Mouse (Mus musculus) frontal cortex, postnatal 36 days (tissue): ENCODE data around the gene Nfkbil1.
"Not testable (repeated sequence)": the region's sequence is repeated elsewhere in the genome, so short reads cannot be mapped to it uniquely, and the experiment has no call there.

Experiments
- DNase-seq, 2 experiments: peaks; one replicate each; pipeline ENCODE4 v3.0.0; 2022; ENCODE audit warnings: low spot score in 2 of 2

Gene Nfkbil1

DNA sequence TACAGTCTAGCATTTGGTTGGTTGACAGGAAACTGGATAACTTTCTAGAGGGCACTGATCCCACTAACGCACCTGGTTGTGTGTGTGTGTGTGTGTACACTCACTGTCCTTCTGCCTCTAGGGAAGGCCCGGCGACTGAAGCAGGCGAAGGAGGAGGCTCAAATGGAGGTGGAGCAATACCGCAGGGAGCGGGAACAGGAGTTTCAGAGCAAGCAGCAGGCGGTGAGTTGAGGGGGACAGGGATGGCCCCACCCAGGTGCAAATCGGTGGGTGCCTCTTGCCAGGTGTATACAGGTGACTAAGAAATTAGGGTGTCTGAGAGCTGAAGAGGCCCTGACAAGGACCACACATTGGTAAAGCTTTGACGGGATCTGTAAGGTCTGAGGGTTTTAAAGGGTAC lies 1.4 kb upstream of the Nfkbil1 start:
- no peak for DNase-seq

DNA sequence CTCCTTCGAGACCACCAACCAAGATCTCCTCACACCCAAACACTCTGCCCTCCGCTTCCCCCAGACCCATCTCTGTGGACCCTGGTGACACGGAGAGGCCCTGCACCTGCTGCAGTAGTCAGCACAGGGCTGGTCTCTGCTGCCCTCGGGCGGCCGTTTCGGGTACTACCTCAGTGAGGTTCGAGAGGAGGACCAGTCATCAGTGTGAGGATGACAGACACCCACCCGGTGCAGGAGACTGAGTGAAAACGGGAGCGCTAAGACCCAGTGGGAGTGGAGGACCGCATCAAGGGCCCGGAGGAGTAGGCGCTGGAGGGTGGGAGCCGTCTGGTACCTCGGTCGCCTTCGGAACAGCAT lies 776 bp upstream of the Nfkbil1 start:
- peak; percentile 99 to 100 for DNase-seq

DNA sequence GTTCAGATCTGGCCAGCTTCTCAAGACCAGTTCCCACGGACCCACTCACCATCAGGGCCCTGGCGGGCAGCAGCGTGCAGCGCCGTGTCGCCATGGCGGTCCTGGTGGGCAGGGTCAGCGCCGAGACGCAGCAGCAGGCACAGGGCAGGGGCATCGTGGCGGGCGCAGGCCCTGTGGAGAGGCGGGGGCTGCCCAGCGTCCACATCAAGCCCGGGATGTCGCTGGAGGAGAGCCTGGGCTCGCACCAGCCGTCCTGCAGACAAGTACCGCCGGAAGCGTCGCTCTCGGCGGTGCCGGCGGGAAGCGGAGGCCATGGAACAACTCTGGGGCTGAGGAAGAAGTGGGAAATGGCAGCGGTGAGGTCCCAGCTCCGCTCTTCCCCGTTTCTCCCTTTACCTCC lies 689 bp downstream of the Nfkbil1 start:
- no peak for DNase-seq

DNA sequence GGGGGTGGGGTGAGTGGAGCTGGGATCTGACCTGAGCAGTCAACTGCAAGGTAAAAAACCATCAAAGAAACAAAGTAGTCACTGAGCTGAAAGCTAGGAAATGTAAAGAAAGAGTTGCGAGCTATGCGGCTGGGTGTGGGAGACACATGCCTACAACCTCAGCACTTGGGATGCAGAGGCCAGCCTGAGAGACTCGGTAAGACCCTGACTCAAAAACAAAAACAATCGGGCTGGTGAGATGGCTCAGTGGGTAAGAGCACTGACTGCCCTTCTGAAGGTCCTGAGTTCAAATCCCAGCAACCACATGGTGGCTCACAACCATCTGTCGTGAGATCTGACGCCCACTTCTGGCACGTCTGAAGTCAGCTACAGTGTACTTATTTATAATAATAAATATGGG lies 1.5 kb downstream of the Nfkbil1 start:
- not testable (repeated sequence) for DNase-seq

DNA sequence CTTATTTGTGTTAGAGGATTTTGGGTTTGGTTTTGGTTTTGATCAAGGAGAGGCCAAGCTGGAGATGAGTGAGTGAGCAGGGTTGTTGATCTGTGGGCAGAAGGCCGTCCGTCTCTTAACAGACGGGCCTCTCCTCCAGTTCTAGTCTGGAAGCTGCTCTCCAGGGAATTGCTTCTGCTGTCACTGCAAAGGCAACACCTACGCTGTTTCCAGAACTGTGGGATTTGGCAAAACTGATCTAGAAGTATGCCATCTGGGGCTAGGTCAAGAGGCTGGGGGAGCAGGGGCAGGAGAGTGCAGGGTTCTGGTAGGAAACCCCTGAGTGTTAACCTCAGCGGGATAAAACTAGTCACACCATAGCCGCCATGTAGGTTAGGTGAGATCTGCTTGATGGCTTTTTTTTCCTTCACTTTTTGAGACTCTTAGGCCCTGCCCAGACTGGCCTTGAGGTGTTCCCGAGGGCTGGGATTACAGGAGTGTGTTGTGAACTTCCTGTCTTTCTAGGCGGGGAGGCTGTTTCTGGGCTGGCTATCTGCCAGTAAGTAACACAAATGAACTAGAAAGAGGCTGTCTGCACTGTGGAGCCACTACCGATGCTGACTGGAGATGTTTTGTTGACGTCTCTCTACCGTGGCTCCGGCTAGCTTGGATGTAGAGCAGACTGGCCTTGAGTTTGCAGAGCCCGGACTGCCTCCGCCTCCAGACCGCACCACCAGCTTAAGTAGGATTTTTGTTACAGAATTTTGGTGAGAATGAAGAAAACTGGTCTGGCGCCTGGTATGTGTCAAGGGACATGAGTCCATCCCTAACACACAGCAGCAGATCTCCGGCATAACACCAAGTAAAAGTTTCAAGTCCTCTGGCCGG lies 2.2 kb downstream of the Nfkbil1 start, which contains the start of gene Atp6v1g2:
Gene Atp6v1g2, plus strand, starts transcription at position 547 of the 867 bp plus-strand sequence.
- no peak for DNase-seq

DNA sequence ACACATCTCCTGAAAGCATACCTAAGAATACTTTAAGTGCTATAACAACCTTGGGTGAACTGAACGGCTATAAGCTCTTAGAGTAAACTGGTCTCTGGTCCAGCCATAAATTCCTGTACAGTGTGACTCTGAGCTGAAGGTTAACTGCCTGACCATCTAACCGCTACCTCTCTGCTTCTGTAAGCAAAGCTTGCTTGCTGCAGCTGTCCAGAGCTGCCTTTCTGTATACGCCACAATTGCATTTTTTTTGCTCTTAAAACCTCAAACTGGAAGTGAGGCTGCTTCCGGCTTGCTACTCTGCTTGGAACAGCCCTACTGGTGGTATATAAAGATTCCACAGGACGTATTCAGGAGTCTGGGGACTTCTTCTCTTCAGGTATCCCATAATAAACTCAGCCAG lies 2.9 kb downstream of the Nfkbil1 start:
- DNase-seq = no peak

DNA sequence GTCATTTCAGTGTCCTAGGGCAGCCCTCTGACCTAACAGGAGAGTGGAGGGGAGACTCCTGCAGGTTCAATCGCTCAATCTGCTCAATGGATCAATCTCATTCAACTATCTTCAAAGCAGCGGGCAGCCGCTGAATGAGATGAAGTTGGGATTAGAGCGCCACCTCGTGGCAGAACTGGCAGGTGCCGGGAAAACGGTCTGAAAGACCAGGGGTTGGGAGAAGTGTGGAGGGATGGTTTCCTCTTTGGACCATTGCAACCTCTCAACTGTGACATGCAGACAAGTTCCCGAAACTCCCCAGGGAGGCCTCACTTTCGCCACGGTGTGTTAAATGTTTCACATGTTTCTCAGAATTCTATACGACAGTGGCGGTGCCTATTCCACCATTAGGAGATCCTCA lies 3.5 kb downstream of the Nfkbil1 start:
- DNase-seq = peak; percentile 81 to 87

DNA sequence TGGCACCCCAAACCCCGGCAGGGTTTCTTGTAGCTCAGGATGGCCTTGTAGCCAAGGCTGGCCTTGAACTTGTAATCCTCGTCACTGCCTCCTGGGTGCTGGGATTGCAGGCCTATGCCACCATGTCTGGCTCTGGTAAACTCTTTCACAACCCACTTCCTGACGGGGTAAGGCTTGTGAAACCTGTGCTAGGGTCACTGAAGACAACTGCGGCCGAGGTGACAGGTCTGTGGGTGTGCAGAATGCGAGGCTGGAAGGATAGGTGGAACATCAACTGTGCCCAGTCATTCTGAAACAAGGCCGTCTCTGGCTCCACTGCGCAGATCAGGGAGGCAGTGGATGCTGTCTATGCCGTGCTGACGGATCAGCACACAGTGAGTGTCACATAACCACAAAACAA lies 4.6 kb downstream of the Nfkbil1 start:
- no peak for DNase-seq

DNA sequence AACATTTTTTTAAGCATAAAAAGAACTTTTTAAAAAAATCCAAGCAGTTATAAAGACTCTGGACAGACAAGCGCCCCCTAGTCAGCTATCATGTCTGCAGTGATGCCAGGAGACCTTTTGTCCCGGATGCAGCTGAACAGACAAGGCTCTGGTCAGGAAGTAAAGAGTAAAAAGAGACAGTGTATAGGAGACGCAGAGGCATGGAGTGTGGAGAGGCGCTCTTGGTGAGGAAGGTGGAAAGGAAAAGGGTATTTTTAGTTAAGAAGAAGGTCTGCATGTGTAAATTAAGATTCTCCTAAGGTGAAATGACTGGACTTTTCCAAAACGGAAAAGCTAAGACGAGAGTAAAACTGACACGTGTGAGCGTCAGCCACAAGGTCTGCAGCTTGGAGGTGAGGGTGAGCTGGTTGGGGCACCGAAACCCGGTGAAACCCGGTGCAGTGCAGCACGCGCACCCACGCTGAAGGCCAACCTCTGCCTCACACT lies 9.0 kb downstream of the Nfkbil1 start:
- DNase-seq = no peak

DNA sequence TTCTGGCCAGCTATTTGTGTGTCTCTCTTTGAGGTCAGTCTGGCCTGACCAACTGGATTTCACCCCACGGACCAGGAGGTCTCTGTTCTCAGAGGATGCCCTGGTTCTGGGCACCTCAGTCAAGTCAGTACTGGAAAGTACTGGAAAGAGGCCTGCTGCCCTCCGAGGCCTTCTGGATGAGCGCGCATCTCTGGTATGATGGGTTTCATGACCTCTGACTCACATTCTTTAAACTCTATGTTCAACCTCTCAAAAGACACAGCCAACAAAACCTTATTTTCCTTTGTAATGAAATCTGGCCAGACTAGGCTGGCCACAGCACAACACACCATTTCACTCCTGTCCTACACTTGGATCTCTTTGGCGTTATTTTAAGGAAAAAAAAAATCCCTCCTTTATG lies 10.1 kb downstream of the Nfkbil1 start:
- DNase-seq = no peak

DNA sequence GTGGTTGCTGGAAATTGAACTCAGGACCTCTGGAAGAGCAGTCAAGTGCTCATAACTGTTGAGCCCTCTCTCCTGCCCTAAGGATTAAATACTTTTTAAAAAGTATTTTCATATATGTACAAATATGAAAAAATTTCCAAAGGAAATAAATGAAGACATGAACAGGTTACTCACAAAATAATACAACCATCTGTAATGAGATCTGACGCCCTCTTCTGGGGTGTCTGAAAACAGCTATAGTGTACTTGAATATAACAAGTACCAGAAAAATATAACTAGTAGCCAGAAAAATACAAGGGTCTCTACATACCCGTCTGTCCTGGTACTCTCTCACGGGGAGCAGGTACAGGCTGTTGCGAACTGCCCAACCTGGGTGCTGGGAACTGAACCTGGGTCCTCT lies 11.0 kb downstream of the Nfkbil1 start:
- DNase-seq = no peak

DNA sequence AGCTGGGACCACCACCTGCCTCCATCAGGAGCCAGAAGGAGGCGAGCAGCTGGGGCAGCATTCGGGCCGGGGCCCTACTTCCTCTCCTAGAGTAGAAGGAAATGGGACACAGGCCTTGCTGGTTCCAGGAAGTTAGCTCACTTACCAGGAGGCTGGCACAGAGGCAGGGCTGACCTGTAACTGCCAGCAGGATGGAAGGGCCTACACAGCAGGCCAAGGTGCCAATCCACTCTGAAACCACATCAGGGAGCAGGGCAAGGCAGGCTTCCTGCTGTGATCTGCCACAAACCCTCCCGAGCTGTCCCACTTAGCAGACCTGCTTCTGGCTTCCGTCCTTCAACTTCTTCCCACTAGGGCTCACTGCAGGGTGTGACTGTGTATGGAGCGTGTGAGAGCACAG lies 13.3 kb downstream of the Nfkbil1 start:
- DNase-seq = no peak

DNA sequence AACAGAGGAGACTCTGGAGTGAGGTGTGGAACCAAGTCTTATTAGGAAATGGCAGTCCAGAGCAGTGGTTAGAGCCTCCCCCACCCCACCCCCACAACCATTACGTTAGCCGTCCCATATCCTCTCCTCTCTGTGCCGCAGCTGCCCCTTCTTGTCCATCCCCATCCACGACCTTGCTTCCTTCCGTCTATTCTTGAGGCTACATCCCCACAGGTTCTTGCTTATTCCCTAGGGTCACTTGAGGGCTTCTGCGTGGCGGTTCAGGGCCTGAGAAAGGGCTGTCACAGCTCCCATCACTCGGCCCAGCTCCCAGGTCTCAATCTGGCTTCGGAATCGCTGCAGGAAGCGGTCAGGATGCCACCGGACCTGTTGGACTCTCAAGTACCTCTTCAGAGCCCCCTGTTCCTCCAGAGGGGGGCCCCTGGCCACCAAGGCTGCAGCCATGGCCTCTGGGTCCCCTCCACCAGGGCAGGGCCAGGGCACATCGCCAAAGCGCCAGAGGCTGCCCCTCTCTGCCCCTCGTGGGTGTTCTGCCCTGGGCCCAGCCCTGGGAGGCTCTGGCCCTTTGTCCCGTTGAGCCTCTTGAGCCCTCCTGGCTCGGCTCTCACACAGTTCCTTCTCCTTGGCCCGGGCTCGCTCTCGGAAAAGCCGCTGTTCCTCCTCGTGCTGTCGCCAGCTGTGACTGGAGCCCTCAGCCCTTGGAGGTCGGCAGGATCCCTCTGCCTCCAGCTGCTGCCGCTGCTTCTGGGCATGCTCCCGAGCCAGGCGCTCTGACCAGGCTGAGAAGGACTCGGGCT lies 15.2 kb downstream of the Nfkbil1 start, which contains the start of gene Gm16181:
Gene Gm16181, plus strand, starts transcription at position 679 of the 797 bp plus-strand sequence.
- DNase-seq = no peak

DNA sequence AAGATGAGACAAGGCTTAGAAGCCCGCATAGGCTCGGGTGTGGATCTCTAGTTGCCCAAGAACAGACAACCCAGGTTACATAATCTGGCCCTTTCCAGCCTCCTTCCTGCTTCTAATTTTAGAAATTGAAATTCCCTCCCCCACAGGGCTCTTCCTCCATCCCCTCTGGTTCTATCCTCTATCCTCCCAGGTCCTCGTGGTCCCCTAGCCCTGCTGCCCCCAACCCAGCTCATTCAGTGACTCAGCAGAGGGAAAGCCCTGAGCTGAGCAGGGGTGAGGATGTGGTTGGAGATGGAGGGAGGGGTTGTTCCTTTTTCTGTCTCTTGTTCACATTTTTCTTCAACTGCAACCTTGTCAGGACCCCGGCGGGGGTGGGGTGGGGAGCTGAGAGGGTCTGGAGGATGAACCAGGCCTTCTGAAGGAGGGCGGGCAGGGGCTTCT lies 16.0 kb downstream of the Nfkbil1 start:
- DNase-seq = no peak

DNA sequence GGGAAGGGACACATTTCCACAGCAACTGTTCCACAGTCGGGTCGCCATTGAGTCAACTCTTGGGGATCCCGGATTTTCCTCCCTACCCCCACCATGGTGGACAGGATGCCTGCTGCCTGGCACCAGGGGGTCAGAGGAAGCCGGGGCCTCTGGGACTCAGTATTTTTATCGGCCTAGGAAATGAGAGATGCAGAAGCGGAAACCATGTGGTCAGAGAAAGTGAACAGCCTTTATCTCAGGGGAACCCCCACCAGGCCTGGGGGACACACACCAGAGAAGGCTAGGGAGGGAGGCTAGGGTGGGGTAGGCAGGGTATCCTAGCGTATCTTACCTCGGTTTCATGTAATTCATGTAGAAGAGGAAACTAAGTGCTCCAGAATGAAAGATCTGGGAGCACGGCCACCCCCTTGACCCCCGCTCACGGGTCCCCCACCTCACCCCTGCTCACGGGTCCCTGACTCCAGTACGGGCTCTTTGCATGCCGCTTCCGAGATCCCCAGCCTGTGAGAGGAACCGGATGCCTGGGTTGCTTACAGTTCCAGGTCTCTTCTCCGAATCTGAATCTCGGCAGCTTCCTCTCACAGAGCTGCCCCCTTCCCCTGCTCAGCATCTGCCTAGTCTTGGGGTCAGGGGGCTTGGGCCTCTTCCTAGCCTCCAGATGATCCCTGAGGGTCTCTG lies 16.9 kb downstream of the Nfkbil1 start:
- no peak for DNase-seq

DNA sequence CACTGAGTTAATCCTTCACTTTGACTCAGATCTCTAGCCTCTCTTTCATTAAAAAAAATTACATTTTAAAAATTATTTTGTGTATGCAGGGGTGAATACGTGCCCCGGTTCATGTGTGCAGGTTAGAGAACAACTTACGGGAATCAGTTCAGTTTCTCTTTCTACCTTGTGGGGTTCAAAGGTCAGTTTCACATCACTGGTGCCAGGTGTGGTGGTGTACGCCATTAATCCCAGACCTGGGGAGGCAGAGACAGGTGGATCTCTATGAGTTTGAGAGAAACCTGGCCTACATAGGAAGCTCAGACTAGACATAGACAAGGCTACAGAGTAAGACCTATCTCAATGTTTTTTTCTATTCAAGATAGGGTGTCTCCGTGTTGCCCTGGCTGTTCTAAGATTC lies 22.5 kb downstream of the Nfkbil1 start:
- no peak for DNase-seq

DNA sequence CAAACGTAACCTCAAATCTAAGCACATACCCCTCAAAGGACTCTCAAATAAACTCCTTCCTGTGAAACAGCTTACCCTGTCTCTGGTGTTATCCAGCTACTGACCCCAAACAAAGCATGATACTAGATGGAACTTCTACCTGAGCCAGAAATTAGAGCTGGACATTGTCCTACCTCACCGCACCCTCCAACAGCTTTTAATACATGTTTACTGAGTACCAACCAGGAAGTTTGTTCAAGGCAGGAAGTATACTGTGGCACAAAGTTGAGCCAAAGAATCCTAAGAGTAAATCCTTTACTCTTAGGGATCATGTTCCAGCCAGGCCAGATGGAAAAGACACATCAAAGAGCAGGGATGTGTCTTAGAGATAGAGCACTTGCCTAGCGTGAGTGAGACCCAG lies 25.0 kb downstream of the Nfkbil1 start:
- DNase-seq = no peak

DNA sequence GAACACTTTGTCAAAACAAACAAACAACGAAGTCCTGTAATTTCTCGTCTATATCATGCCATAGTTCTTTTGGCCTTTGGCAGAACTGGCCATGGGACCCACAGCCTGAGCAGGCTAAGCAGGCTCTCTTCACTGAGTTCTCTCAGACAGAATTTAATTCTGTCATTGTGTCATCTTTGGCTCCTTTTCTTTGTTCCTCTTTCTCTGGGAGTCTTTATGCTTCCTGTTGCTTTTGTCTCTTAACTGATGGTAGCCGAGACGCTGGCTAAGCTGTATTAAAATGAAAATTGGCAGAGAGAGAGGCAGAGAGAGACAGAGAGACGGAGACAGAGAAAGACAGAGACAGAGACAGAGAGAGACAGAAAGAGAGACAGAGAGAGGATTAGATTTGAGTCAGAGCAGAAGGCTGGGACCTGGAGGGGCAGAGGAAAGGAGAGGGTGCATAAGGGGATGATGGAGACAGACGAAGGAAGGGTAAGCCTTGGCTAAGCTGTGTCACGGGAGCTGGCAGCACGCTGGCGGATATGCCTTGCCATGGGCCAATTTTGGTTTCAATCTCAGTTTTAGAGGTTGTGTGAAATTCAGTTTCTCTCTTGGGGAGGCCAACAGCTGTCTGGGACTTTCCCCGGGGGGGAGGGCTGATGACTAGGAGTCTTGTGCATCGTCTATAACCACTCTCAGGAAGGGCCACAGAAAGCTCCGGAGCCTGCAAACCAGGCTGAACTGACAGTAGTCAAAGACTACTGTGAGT lies 25.6 kb downstream of the Nfkbil1 start:
- DNase-seq = no peak

DNA sequence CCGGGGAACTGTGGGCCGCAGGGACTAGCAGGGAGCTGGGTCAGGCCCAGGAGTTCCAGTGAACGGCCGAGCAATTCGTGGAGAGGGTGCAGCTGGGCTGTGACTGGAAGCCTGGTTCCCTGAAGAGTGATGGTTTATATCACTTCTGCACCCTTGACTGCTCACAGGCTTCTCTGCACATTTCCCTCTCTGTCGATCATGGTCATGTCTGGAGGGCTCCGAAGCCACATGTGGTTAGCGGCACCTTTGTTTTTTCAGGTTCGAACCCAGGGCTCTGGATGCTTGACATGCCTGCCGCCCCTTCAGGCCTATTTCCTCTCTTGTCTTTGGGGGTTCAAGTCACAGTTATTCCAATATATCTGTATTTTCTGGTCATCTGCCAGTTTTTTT lies 30.2 kb downstream of the Nfkbil1 start:
- DNase-seq = no peak

DNA sequence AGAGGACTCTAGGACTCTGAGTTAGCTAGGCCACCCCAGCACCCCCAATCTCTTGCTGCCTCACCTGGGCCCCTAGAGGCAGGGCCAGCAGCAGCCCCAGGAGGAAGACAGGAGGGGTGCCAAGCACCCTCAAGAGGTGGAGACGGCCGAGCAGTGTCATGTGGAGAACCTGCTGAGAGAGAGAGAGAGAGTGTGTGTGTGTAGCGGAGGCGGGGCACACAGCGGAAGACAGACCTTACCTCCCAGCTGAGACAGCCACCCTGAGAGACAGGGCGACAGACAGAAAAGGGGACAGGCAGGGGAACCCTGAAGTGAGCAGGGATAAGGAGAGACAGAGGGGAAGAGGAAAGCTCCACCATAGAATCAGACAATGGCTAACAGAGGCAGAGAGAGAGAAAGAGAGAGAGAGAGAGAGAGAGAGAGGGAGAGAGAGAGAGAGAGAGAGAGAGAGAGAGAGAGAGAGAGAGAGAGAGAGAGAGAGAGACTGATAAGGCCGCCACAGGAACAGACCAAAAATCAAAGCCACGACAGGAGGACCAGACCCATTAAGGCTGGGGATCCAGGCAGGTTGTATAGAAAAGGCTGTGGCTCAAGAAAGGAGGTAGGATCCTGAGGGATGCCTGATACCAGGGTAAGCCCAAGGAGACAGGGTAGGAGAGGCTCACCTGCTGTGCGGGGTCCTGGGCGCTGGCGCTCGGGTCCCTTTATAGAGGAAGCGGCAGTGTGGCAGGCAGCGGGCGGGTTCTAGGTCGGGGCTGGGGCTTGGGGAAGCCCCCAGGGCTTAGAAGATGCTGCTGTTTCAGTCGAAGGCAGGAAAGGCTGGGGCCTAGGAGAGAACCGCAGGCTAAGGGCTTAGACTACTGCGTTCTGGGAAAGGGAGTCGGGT lies 30.9 kb downstream of the Nfkbil1 start, which contains the start of gene Lta:
Gene Lta, minus strand, starts transcription at position 858 of the 886 bp plus-strand sequence.
- no peak for DNase-seq
